Mouse (Mus musculus) liver, postnatal 0 days (tissue): ENCODE measurements at regions not wholly inside any gene's neighbourhood (a gene's known extent, or its start where the extent isn't known, plus 50 kb on each side); places are given as distances from the start of the nearest gene placed in this dataset.

Source experiments
- ATAC-seq: fragments of 200-750 bp; cut with Nextera tagmentation; 2 replicates; pipeline ENCODE4 v1.8.0; 2017; ENCODE audit warnings: mild to moderate bottlenecking, moderate library complexity
- DNase-seq: peaks from one replicate; pipeline ENCODE4 v3.0.0-alpha.2; 2016
- H3K27ac ChIP-seq: fragments of 300-500 bp; sonication (generic); 2 replicates; pipeline ENCODE4 v1.5.1; 2014; ENCODE audit warnings: antibody characterized with exemption, moderate library complexity, mild to moderate bottlenecking, low read depth
- H3K27me3 ChIP-seq: fragments of 300-500 bp; sonication (generic); 2 replicates; pipeline ENCODE4 v1.6.1; 2014; ENCODE audit warnings: low read length, control low read depth, mixed read lengths; ENCODE audit not compliant: insufficient read depth
- H3K36me3 ChIP-seq: fragments of 300-500 bp; sonication (generic); replicated peaks from 2 replicates; pipeline ENCODE4 v1.6.1; 2014; ENCODE audit warnings: mild to moderate bottlenecking, control low read depth, low read length, moderate library complexity, mixed read lengths; ENCODE audit not compliant: insufficient read depth
- H3K4me1 ChIP-seq: fragments of 300-500 bp; sonication (generic); 2 replicates; pipeline ENCODE4 v1.6.1; 2014; ENCODE audit warnings: antibody characterized with exemption, mild to moderate bottlenecking, control low read depth; ENCODE audit not compliant: insufficient read depth
- H3K4me2 ChIP-seq: fragments of 300-500 bp; sonication (generic); 2 replicates; pipeline ENCODE4 v1.6.1; 2014; ENCODE audit warnings: low read depth, mild to moderate bottlenecking, low read length, moderate library complexity, mixed read lengths
- H3K4me3 ChIP-seq: fragments of 300-500 bp; sonication (generic); 2 replicates; pipeline ENCODE4 v1.5.1; 2014; ENCODE audit warnings: low read depth, low read length
- H3K9ac ChIP-seq: fragments of 300-500 bp; sonication (generic); replicated peaks from 2 replicates; pipeline ENCODE4 v1.6.1; 2014; ENCODE audit warnings: mild to moderate bottlenecking, moderate library complexity
- H3K9me3 ChIP-seq: fragments of 300-500 bp; sonication (generic); 2 replicates; pipeline ENCODE4 v1.6.1; 2016; ENCODE audit warnings: mild to moderate bottlenecking, control low read depth, low read length, mixed read lengths
- CTCF ChIP-seq: sonication (generic); IDR thresholded peaks from 2 replicates; pipeline ENCODE4 v1.5.1; 2016; ENCODE audit warnings: antibody characterized with exemption, low read depth
- EP300 ChIP-seq: IDR thresholded peaks from 2 replicates; pipeline ENCODE4 v1.6.1; 2016; ENCODE audit warnings: antibody characterized with exemption, low read depth, mild to moderate bottlenecking
- WGBS: fragments of 180-500 bp; shearing (Covaris S2); extraction: QIAGEN DNeasy Blood & Tissue Kit; methylation state at CpG from one replicate; pipeline ENCODE4 v1.1.7; 2014; ENCODE audit not compliant: insufficient replicate concordance; 5-methylcytosine and 5-hydroxymethylcytosine counted together

DNA sequence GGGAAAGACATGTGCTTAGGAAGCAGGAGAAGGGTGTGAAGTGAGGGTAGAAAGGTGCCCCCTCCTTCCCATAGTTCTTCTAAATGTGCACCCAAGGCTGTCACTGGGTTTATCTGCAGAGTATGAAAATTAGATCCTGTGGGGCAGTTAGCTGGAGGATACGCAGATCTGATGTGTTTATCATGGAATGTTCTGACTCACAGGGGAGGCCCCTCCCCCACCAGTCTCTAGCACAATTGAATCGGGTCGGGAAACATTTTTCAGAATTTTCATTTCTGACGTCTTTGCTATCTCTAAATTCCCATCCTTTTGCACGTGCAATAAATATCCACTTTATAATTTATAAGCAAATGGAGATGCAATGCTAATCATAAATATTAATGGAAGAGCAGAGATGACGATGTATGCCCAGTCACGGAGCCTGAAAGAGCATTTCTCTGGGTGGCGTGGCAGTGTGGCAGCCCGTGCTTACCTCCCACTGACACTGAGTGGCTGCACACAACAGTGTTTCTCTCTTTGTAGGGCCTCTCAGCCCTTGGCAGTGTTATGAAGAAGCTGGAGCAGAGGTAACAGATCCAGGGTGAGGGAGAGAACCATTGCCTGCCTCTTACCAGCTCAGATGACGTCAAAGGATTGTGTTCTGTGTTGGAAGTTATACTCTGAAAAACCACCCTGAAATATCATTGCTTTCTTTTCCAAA is 122.1 kb upstream of the Gm26657 start:
- H3K4me2 ChIP-seq = no peak overlapping the region
- no peak for DNase-seq
- H3K4me3 ChIP-seq = no peak overlapping the region
- H3K27ac ChIP-seq = no peak overlapping the region
- 75% methylated on average over 10 of the region's 10 CpGs for WGBS
- H3K36me3 ChIP-seq = no peaks in the 10 kb centered on the region
- ATAC-seq = no peak
- H3K9ac ChIP-seq = no peak overlapping the region
- no peak for TF ChIP-seq EP300
- no peak for TF ChIP-seq CTCF
- H3K9me3 ChIP-seq = 0 out of 2 replicates have a peak, but pooled peaks cover 3% of the 10 kb centered on the region
- no peaks in the 10 kb centered on the region for H3K27me3 ChIP-seq
- H3K4me1 ChIP-seq = 0 out of 2 replicates have a peak, but pooled peaks cover 2% of the 10 kb centered on the region

GRCm38 (mm10) chr4:56612325-56612724 is 127.5 kb upstream of the Gm26657 start:
- no peak overlapping the region for H3K9ac ChIP-seq
- no peak overlapping the region for H3K4me3 ChIP-seq
- ATAC-seq (no peak), DNase-seq (no peak)
- TF ChIP-seq EP300 (no peak), CTCF (no peak)
- no peak overlapping the region for H3K4me2 ChIP-seq
- H3K4me1 ChIP-seq = no peaks in the 10 kb centered on the region
- H3K27ac ChIP-seq = no peak overlapping the region
- no peaks in the 10 kb centered on the region for H3K36me3 ChIP-seq
- 0 out of 2 replicates have a peak, but pooled peaks cover 3% of the 10 kb centered on the region for H3K9me3 ChIP-seq
- H3K27me3 ChIP-seq = no peaks in the 10 kb centered on the region
- WGBS = 65% methylated on average over 4 of the region's 4 CpGs

GRCm38 (mm10) chr4:56611751-56612150 is 128.1 kb upstream of the Gm26657 start:
- no peak overlapping the region for H3K4me2 ChIP-seq

DNA sequence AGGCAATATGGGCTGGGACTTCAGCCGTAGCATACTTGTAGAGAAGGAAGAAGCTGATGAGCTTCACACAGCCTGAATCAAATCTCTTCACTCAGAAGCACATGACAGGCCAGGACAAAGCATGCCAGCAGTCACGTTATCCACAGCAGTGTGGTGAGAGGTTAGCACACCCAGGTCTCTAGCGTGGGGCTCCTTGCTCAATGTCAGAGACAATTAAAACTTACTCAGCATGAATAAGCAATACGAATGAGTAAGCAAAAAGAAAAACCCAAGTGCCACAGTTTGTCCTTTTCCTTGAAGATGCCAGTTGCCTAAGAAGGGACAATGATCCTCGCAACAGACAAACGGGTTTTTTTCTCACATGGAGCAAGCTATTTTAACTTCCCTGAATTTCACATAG is 129.6 kb upstream of the Gm26657 start:
- no peaks in the 10 kb centered on the region for H3K9me3 ChIP-seq
- H3K4me3 ChIP-seq = no peak overlapping the region
- H3K36me3 ChIP-seq = no peaks in the 10 kb centered on the region
- TF ChIP-seq CTCF = no peak
- H3K27me3 ChIP-seq = no peaks in the 10 kb centered on the region
- 69% methylated on average over 6 of the region's 6 CpGs for WGBS
- no peak for DNase-seq
- ATAC-seq = no peak
- no peak overlapping the region for H3K27ac ChIP-seq
- H3K4me2 ChIP-seq = no peak overlapping the region
- no peak overlapping the region for H3K9ac ChIP-seq
- no peaks in the 10 kb centered on the region for H3K4me1 ChIP-seq

More at GRCm38 (mm10) chr4:56611751-56612150, 128.1 kb upstream of the Gm26657 start:
- Histone ChIP-seq H3K27me3 (no peaks in the 10 kb centered on the region), H3K4me3 (no peak overlapping the region), H3K9me3 (no peaks in the 10 kb centered on the region), H3K27ac (no peak overlapping the region), H3K9ac (no peak overlapping the region), H3K4me1 (no peaks in the 10 kb centered on the region), H3K36me3 (no peaks in the 10 kb centered on the region)
- 42% methylated on average over 4 of the region's 4 CpGs for WGBS
- TF ChIP-seq EP300 (no peak), CTCF (no peak)
- no peak for ATAC-seq
- DNase-seq = no peak

DNA sequence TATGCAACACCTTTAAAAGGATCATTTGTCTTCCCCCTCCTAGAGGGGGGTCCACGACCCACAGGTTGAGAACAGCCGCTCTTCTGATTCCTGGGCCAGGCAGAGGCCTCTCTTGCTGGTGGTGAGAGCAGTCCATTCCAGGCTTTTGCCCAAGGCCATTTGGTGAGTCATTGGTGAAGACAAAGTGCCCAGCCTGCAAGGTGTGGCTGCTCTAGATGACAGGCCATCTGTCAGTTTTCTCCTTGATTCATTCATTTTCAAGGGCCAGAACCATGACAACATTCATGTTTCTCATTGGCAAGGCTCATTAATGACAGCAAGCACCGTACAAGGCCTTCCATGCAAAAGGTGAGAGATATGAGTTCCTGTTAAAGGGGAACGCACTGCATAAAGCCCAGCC is 131.2 kb upstream of the Gm26657 start:
- Histone ChIP-seq H3K4me3 (no peak overlapping the region), H3K4me1 (no peaks in the 10 kb centered on the region), H3K9me3 (no peaks in the 10 kb centered on the region), H3K4me2 (no peak overlapping the region), H3K27me3 (no peaks in the 10 kb centered on the region), H3K36me3 (no peaks in the 10 kb centered on the region), H3K27ac (no peak overlapping the region), H3K9ac (no peak overlapping the region)
- TF ChIP-seq EP300 (no peak), CTCF (no peak)
- DNase-seq (no peak), ATAC-seq (no peak)
- WGBS = 80% methylated on average over 4 of the region's 4 CpGs

DNA sequence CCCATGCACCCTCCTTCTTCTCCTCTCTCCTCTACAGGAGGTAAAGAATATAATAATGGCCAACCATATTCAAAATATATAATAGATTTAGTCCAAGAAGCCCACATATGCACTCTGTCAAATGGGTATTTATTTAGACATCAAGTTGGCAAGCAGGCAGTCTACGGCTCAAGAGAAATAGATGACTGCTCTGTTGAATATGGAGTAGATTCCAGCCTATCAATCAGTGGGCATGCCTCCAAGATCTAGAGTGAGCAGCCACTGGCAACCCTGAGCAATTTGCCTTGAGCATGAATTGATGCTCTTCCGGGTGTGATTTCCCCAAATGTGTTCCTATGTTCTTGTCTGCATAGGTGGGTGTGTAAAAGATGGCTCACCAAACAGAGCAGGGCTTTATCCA is 141.5 kb upstream of the Gm26657 start:
- H3K4me3 ChIP-seq = no peak overlapping the region
- no peaks in the 10 kb centered on the region for H3K4me1 ChIP-seq
- H3K9ac ChIP-seq = no peak overlapping the region
- TF ChIP-seq EP300 = no peak
- TF ChIP-seq CTCF = no peak
- ATAC-seq (no peak), DNase-seq (no peak)
- no peaks in the 10 kb centered on the region for H3K36me3 ChIP-seq
- H3K4me2 ChIP-seq = no peak overlapping the region
- no peak overlapping the region for H3K27ac ChIP-seq
- peaks cover 3% of the 10 kb centered on the region; the same call in 1 of the 2 replicates for H3K9me3 ChIP-seq
- WGBS = 60% methylated on average over 2 of the region's 2 CpGs
- H3K27me3 ChIP-seq = no peaks in the 10 kb centered on the region
